Mouse (Mus musculus) intestine, embryonic 16.5 days (tissue): ENCODE measurements around the gene Cxcl14. TPM values are rescaled to one million over a fixed set of nuclear protein-coding genes. Genes with fewer than 3 reads are reported as not detected.

Experiments used
- ATAC-seq: fragments of 200-750 bp; cut with Nextera tagmentation; 2 replicates; pipeline ENCODE4 v1.8.0; 2017; ENCODE audit warnings: moderate TSS enrichment, moderate library complexity
- H3K27ac ChIP-seq: fragments of 300-500 bp; sonication (generic); 2 replicates; pipeline ENCODE4 v1.5.1; 2014; ENCODE audit warnings: mild to moderate bottlenecking, low read length
- H3K27me3 ChIP-seq: fragments of 300-500 bp; sonication (generic); replicated peaks from 2 replicates; pipeline ENCODE4 v1.6.1; 2014; ENCODE audit warnings: low read length, control low read depth, mixed read lengths; ENCODE audit not compliant: control insufficient read depth, insufficient read depth
- H3K36me3 ChIP-seq: fragments of 300-500 bp; sonication (generic); 2 replicates; pipeline ENCODE4 v1.6.1; 2014; ENCODE audit warnings: low read length, control low read depth; ENCODE audit not compliant: control insufficient read depth, insufficient read depth
- H3K4me1 ChIP-seq: fragments of 300-500 bp; sonication (generic); 2 replicates; pipeline ENCODE4 v1.6.1; 2014; ENCODE audit warnings: low read length, control low read depth, mixed read lengths; ENCODE audit not compliant: control insufficient read depth, insufficient read depth
- H3K4me2 ChIP-seq: fragments of 300-500 bp; sonication (generic); 2 replicates; pipeline ENCODE4 v1.6.1; 2014; ENCODE audit warnings: low read depth, low read length, control low read depth
- H3K4me3 ChIP-seq: fragments of 300-500 bp; sonication (generic); 2 replicates; pipeline ENCODE4 v1.5.1; 2014; ENCODE audit warnings: mild to moderate bottlenecking, low read length
- H3K9ac ChIP-seq: fragments of 300-500 bp; sonication (generic); 2 replicates; pipeline ENCODE4 v1.6.1; 2014; ENCODE audit warnings: low read depth, low read length
- H3K9me3 ChIP-seq: fragments of 300-500 bp; sonication (generic); 2 replicates; pipeline ENCODE4 v1.6.1; 2016; ENCODE audit warnings: low read length, control low read depth; ENCODE audit not compliant: control insufficient read depth
- WGBS: fragments of 180-500 bp; shearing (Covaris S2); extraction: QIAGEN DNeasy Blood & Tissue Kit; methylation state at CpG from one replicate; pipeline ENCODE4 v1.1.7; 2014; 5-methylcytosine and 5-hydroxymethylcytosine counted together
- polyA plus RNA-seq: library from polyadenylated mRNA; unstranded; fragments of >200 nt; fragmentation: Nextera tagmentation; extraction: Ambion mirVana; gene quantifications from 2 replicates; pipeline ENCODE4 v1.2.1, GENCODE M21; 2015

Cxcl14 gene
- polyA plus RNA-seq, 1 experiment from 2014 or later, result 8.8 TPM

GRCm38 (mm10) chr13:56330603-56331455 is 34.5 kb upstream of the Cxcl14 start:
- Histone ChIP-seq H3K27ac (no peak overlapping the region), H3K4me1 (no peaks in the 10 kb centered on the region), H3K4me2 (no peak overlapping the region), H3K4me3 (no peak overlapping the region), H3K36me3 (no peaks in the 10 kb centered on the region), H3K27me3 (no peaks in the 10 kb centered on the region; the same call in 1 of the 2 replicates), H3K9ac (no peak overlapping the region), H3K9me3 (no peaks in the 10 kb centered on the region)
- ATAC-seq, result no peak
- 68% methylated on average over 10 of the region's 10 CpGs for WGBS

- no peak overlapping the region for H3K4me3 ChIP-seq
- no peaks in the 10 kb centered on the region for H3K9me3 ChIP-seq
- H3K4me2 ChIP-seq, result no peak overlapping the region
- H3K27ac ChIP-seq, result no peak overlapping the region
- no peaks in the 10 kb centered on the region; the same call in 1 of the 2 replicates for H3K27me3 ChIP-seq
- no peaks in the 10 kb centered on the region for H3K4me1 ChIP-seq
- ATAC-seq, result no peak
- WGBS, result 80% methylated on average over 6 of the region's 6 CpGs
- H3K36me3 ChIP-seq, result no peaks in the 10 kb centered on the region
- no peak overlapping the region for H3K9ac ChIP-seq
Observed at GRCm38 (mm10) chr13:56329769-56330168, 33.4 kb upstream of the Cxcl14 start.

GRCm38 (mm10) chr13:56329165-56329564 is 32.8 kb upstream of the Cxcl14 start:
- ATAC-seq, result no peak
- Histone ChIP-seq H3K4me2 (no peak overlapping the region), H3K27me3 (no peaks in the 10 kb centered on the region; the same call in 1 of the 2 replicates), H3K4me3 (no peak overlapping the region), H3K27ac (no peak overlapping the region), H3K36me3 (no peaks in the 10 kb centered on the region), H3K4me1 (no peaks in the 10 kb centered on the region), H3K9me3 (no peaks in the 10 kb centered on the region), H3K9ac (no peak overlapping the region)
- 87% methylated on average over 6 of the region's 6 CpGs for WGBS

GRCm38 (mm10) chr13:56327779-56328178 is 31.4 kb upstream of the Cxcl14 start:
- no peak overlapping the region for H3K4me2 ChIP-seq
- H3K27me3 ChIP-seq, result no peaks in the 10 kb centered on the region; the same call in 1 of the 2 replicates
- no peak overlapping the region for H3K27ac ChIP-seq
- H3K36me3 ChIP-seq, result no peaks in the 10 kb centered on the region
- no peak for ATAC-seq
- no peaks in the 10 kb centered on the region for H3K4me1 ChIP-seq
- H3K9ac ChIP-seq, result no peak overlapping the region
- WGBS, result 32% methylated on average over 6 of the region's 6 CpGs
- H3K4me3 ChIP-seq, result no peak overlapping the region
- H3K9me3 ChIP-seq, result no peaks in the 10 kb centered on the region

- ATAC-seq, result no peak
- no peak overlapping the region for H3K4me2 ChIP-seq
- H3K27ac ChIP-seq, result no peak overlapping the region
- no peaks in the 10 kb centered on the region for H3K36me3 ChIP-seq
- no peak overlapping the region for H3K4me3 ChIP-seq
- WGBS, result 50% methylated on average over 7 of the region's 7 CpGs
- H3K9me3 ChIP-seq, result no peaks in the 10 kb centered on the region
- H3K27me3 ChIP-seq, result no peaks in the 10 kb centered on the region
- H3K4me1 ChIP-seq, result no peaks in the 10 kb centered on the region
- H3K9ac ChIP-seq, result no peak overlapping the region
Observed at GRCm38 (mm10) chr13:56321635-56322034, 25.3 kb upstream of the Cxcl14 start.

GRCm38 (mm10) chr13:56316930-56317329 is 20.6 kb upstream of the Cxcl14 start:
- H3K36me3 ChIP-seq, result no peaks in the 10 kb centered on the region
- WGBS, result 74% methylated on average over 4 of the region's 4 CpGs
- no peak for ATAC-seq

GRCm38 (mm10) chr13:56315201-56315600 is 18.9 kb upstream of the Cxcl14 start:
- no peak overlapping the region for H3K4me2 ChIP-seq
- H3K9me3 ChIP-seq, result no peaks in the 10 kb centered on the region
- 50% methylated on average over 3 of the region's 3 CpGs for WGBS
- no peaks in the 10 kb centered on the region for H3K4me1 ChIP-seq
- H3K27ac ChIP-seq, result no peak overlapping the region
- no peak for ATAC-seq
- no peaks in the 10 kb centered on the region for H3K27me3 ChIP-seq
- H3K9ac ChIP-seq, result no peak overlapping the region
- no peaks in the 10 kb centered on the region for H3K36me3 ChIP-seq
- no peak overlapping the region for H3K4me3 ChIP-seq

More at GRCm38 (mm10) chr13:56316930-56317329, 20.6 kb upstream of the Cxcl14 start:
- Histone ChIP-seq H3K9ac (no peak overlapping the region), H3K4me2 (no peak overlapping the region), H3K9me3 (no peaks in the 10 kb centered on the region), H3K4me1 (no peaks in the 10 kb centered on the region), H3K27ac (no peak overlapping the region), H3K27me3 (no peaks in the 10 kb centered on the region), H3K4me3 (no peak overlapping the region)

GRCm38 (mm10) chr13:56305058-56305457 is 8.7 kb upstream of the Cxcl14 start:
- Histone ChIP-seq H3K9ac (no peak overlapping the region), H3K4me3 (no peak overlapping the region), H3K36me3 (no peaks in the 10 kb centered on the region), H3K27ac (no peak overlapping the region), H3K9me3 (no peaks in the 10 kb centered on the region), H3K4me2 (no peak overlapping the region), H3K27me3 (0 out of 2 replicates have a peak, but pooled peaks cover 3% of the 10 kb centered on the region), H3K4me1 (no peaks in the 10 kb centered on the region)
- ATAC-seq, result no peak
- WGBS, result 66% methylated on average over 12 of the region's 12 CpGs

- Histone ChIP-seq H3K4me2 (no peak overlapping the region), H3K36me3 (no peaks in the 10 kb centered on the region), H3K9me3 (no peaks in the 10 kb centered on the region), H3K4me1 (no peaks in the 10 kb centered on the region), H3K4me3 (no peak overlapping the region), H3K27me3 (0 out of 2 replicates have a peak, but pooled peaks cover 3% of the 10 kb centered on the region), H3K27ac (no peak overlapping the region), H3K9ac (no peak overlapping the region)
- WGBS, result 56% methylated on average over 4 of the region's 4 CpGs
- no peak for ATAC-seq
Observed at GRCm38 (mm10) chr13:56304453-56304852, 8.1 kb upstream of the Cxcl14 start.
